Mouse (Mus musculus) kidney, adult 2 months (tissue): ENCODE measurements around the gene Cped1. TPM values are rescaled to one million over a fixed set of nuclear protein-coding genes. Genes with fewer than 3 reads are reported as not detected.

Experiments used
- DNase-seq: peaks from one replicate; pipeline ENCODE4 v3.0.0; 2021
- H3K27ac ChIP-seq: fragments of 200-500 bp; 2 replicates; pipeline ENCODE4 v1.5.1; 2012; ENCODE audit warnings: low read depth, low read length, control low read depth, inconsistent platforms; ENCODE audit not compliant: insufficient read depth
- H3K27me3 ChIP-seq: fragments of 200-500 bp; replicated peaks from 2 replicates; pipeline ENCODE4 v1.6.1; 2012; ENCODE audit warnings: mild to moderate bottlenecking, moderate library complexity, low read length, inconsistent platforms; ENCODE audit not compliant: control insufficient read depth, insufficient read depth
- H3K36me3 ChIP-seq: fragments of 200-500 bp; 2 replicates; pipeline ENCODE4 v1.6.1; 2012; ENCODE audit warnings: mild to moderate bottlenecking, moderate library complexity, low read length, inconsistent platforms; ENCODE audit not compliant: control insufficient read depth, insufficient read depth
- H3K4me1 ChIP-seq: fragments of 200-500 bp; 2 replicates; pipeline ENCODE4 v1.6.1; 2011; ENCODE audit warnings: low read length; ENCODE audit not compliant: control insufficient read depth, insufficient read depth
- H3K4me3 ChIP-seq: fragments of 200-500 bp; 2 replicates; pipeline ENCODE4 v1.5.1; 2011; ENCODE audit warnings: mild to moderate bottlenecking, low read depth, low read length, control low read depth; ENCODE audit not compliant: insufficient read depth
- CTCF ChIP-seq: fragments of 200-500 bp; conservative IDR thresholded peaks from 2 replicates; pipeline ENCODE4 v1.5.1; 2011; ENCODE audit warnings: low read depth, mild to moderate bottlenecking, control low read depth, low read length, moderate library complexity, mixed read lengths; ENCODE audit not compliant: insufficient read depth, insufficient read length
- POLR2A ChIP-seq: fragments of 200-500 bp; IDR thresholded peaks from one replicate; pipeline ENCODE4 v1.6.1; 2011; ENCODE audit warnings: low read depth, low read length, control low read depth
- WGBS: fragments of 180-500 bp; shearing (Covaris S2); methylation state at CpG from one replicate; pipeline ENCODE4 v1.1.7; 2018; 5-methylcytosine and 5-hydroxymethylcytosine counted together
- polyA plus RNA-seq: library from polyadenylated mRNA; depleted of rRNA; stranded (reverse); fragments of >200 nt; gene quantifications from 2 replicates; pipeline ENCODE4 v1.2.3, GENCODE M21; 2012; rRNA removed

The Cped1 gene
- polyA plus RNA-seq = 5.9 and 6.2 TPM in 2 replicates

- under 1% methylated on average over 38 of the region's 38 CpGs for WGBS
- DNase-seq = peak; percentile 72
- TF ChIP-seq POLR2A (peak; percentile 40), CTCF (no peak)
- Histone ChIP-seq H3K4me3 (peak within 1 kb of the TSS; percentile 56), H3K27ac (peak within 1 kb of the TSS; percentile 65), H3K4me1 (peaks cover 4% of the 10 kb centered on the region; the same call in 1 of the 2 replicates), H3K36me3 (no peaks in the 10 kb centered on the region), H3K27me3 (no peaks in the 10 kb centered on the region; the same call in 1 of the 2 replicates)
Observed at GRCm38 (mm10) chr6:21985732-21986540, at the start of gene Cped1. TSS of gene Cped1 (plus strand) at chr6:21985916.

- Histone ChIP-seq H3K27ac (no peak overlapping the region), H3K36me3 (no peaks in the 10 kb centered on the region), H3K4me1 (no peaks in the 10 kb centered on the region), H3K27me3 (no peaks in the 10 kb centered on the region; the same call in 1 of the 2 replicates), H3K4me3 (no peak overlapping the region)
- TF ChIP-seq CTCF = no peak
- TF ChIP-seq POLR2A = no peak
- WGBS = 79% methylated on average over 4 of the region's 4 CpGs
- no peak for DNase-seq
Observed at GRCm38 (mm10) chr6:21937981-21938635, 47.6 kb upstream of the Cped1 start.

- no peaks in the 10 kb centered on the region; the same call in 1 of the 2 replicates for H3K36me3 ChIP-seq
- under 1% methylated on average over 35 of the region's 35 CpGs for WGBS
- TF ChIP-seq POLR2A (no peak), CTCF (no peak)
Observed at GRCm38 (mm10) chr6:21949226-21949731, 36.4 kb upstream of the Cped1 start, which contains the start of gene Ing3. TSS of gene Ing3 (plus strand) at chr6:21949571.

GRCm38 (mm10) chr6:21949771-21950448, 35.8 kb upstream of the Cped1 start:
- peak; percentile 99 for DNase-seq
- H3K27me3 ChIP-seq = no peaks in the 10 kb centered on the region
- TF ChIP-seq POLR2A (peak; percentile 40), CTCF (no peak)
- H3K27ac ChIP-seq = peak overlapping the region; percentile 97
- H3K4me1 ChIP-seq = peaks cover 4% of the 10 kb centered on the region; the same call in 1 of the 2 replicates
- peak overlapping the region; percentile 65 for H3K4me3 ChIP-seq
- WGBS = under 1% methylated on average over 67 of the region's 68 CpGs
- peaks cover under 1% of the 10 kb centered on the region; the same call in 1 of the 2 replicates for H3K36me3 ChIP-seq

More at GRCm38 (mm10) chr6:21949226-21949731, 36.4 kb upstream of the Cped1 start, which contains the start of gene Ing3:
- Histone ChIP-seq H3K27ac (peak within 1 kb of the TSS; percentile 97), H3K4me3 (peak within 1 kb of the TSS; percentile 65), H3K27me3 (no peaks in the 10 kb centered on the region), H3K4me1 (peaks cover 4% of the 10 kb centered on the region; the same call in 1 of the 2 replicates)
- DNase-seq = peak; percentile 100

DNA sequence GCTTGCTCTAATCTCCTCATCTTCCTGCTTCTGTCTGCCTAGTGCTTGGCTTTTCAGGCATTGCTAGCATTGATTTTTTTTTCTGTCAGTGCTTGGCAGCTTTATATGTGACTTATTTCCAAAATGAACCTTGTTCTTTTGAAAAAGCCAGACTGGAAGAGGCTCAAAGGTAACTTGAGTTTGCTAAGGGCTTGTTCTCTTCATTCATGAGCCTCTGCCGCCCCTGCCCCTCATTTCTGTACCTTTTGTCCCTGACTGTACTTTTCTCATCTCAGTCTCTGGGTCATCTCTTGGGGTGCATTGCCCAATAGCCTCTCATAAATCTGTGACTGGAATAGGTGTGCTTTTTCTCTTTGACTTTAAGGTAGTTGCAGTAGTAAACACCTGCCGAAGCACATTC, 35.0 kb upstream of the Cped1 start:
- 46% methylated on average over 2 of the region's 2 CpGs for WGBS
- Histone ChIP-seq H3K27ac (peak overlapping the region; percentile 95), H3K4me3 (peak overlapping the region; percentile 41; the same call in 1 of the 2 replicates), H3K36me3 (peaks cover 1% of the 10 kb centered on the region; the same call in 1 of the 2 replicates), H3K4me1 (peaks cover 4% of the 10 kb centered on the region; the same call in 1 of the 2 replicates), H3K27me3 (no peaks in the 10 kb centered on the region)
- peak; percentile 78 for DNase-seq
- no peak for TF ChIP-seq CTCF
- no peak for TF ChIP-seq POLR2A

GRCm38 (mm10) chr6:21955468-21955867, 30.2 kb upstream of the Cped1 start:
- Histone ChIP-seq H3K36me3 (peaks cover 1% of the 10 kb centered on the region; the same call in 1 of the 2 replicates), H3K27ac (no peak overlapping the region), H3K4me1 (peaks cover 4% of the 10 kb centered on the region; the same call in 1 of the 2 replicates), H3K27me3 (no peaks in the 10 kb centered on the region), H3K4me3 (no peak overlapping the region)
- no peak for DNase-seq
- 83% methylated on average over 4 of the region's 4 CpGs for WGBS
- TF ChIP-seq POLR2A (no peak), CTCF (no peak)
